13 mouse cellular contexts compared by ENCODE assay signal in genomic region chr13:12001891-12002294, GRCm38 (mm10).
DNase-seq lines count a peak whose midpoint lies in the region; ATAC-seq and TF ChIP-seq lines count a peak whose summit lies in the region.
"Had no signal": no experiment of that assay in that cellular context is flagged by ENCODE, and none has a peak within 500 bp of the region (broad histone marks: within the 10 kb centered on the region; RNA-seq: fewer than 3 reads in every experiment).

No protein-coding gene starts in this region.

- no peak for TF ChIP-seq EP300 in liver, postnatal 0 days (IDR thresholded peaks at IDR 0.05; ENCODE audit: low read depth)

- H3K27me3 ChIP-seq in liver, postnatal 0 days (ENCODE audit: insufficient read depth, low read length) = no peaks in the 10 kb centered on the region
- H3K27me3 ChIP-seq: embryonic facial prominence, embryonic 12.5 days; liver, embryonic 15.5 days; midbrain, embryonic 12.5 days had no signal

- no peak for ATAC-seq in liver, postnatal 0 days

- intact Hi-C loops in left cerebral cortex, postnatal 14 days (cut with DNase I) = no loop called here
- intact Hi-C loops in left cerebral cortex, postnatal 10 days (cut with DNase I) = no loop called here
- intact Hi-C loops in left cerebral cortex, postnatal 36 days (cut with DNase I) = no loop called here

- no peaks in the 10 kb centered on the region for H3K36me3 ChIP-seq in liver, postnatal 0 days (replicated peaks; ENCODE audit: insufficient read depth, low read length)
- H3K36me3 ChIP-seq: embryonic facial prominence, embryonic 12.5 days; liver, embryonic 15.5 days; midbrain, embryonic 12.5 days had no signal

- 62% methylated on average over 3 of the region's 3 CpGs for WGBS in liver, postnatal 0 days (ENCODE audit: insufficient replicate concordance)

- no peak overlapping the region for H3K4me3 ChIP-seq in liver, postnatal 0 days (ENCODE audit: low read depth, low read length)
- H3K4me3 ChIP-seq: embryonic facial prominence, embryonic 12.5 days; liver, embryonic 15.5 days; midbrain, embryonic 12.5 days had no signal

- H3K9me3 ChIP-seq in liver, postnatal 0 days (ENCODE audit: low read length) = no peaks in the 10 kb centered on the region
- H3K9me3 ChIP-seq: embryonic facial prominence, embryonic 12.5 days; liver, embryonic 15.5 days; midbrain, embryonic 12.5 days had no signal

- H3K4me2 ChIP-seq in liver, postnatal 0 days (ENCODE audit: low read depth, low read length) = no peak overlapping the region
- H3K4me2 ChIP-seq: embryonic facial prominence, embryonic 12.5 days; liver, embryonic 15.5 days; midbrain, embryonic 12.5 days had no signal

- H3K9ac ChIP-seq in liver, postnatal 0 days (replicated peaks) = no peak overlapping the region
- H3K9ac ChIP-seq: embryonic facial prominence, embryonic 12.5 days; liver, embryonic 15.5 days; midbrain, embryonic 12.5 days had no signal

- TF ChIP-seq CTCF in liver, postnatal 0 days (IDR thresholded peaks at IDR 0.05; ENCODE audit: low read depth) = no peak

- H3K27ac ChIP-seq in liver, postnatal 0 days (ENCODE audit: low read depth) = no peak overlapping the region
- H3K27ac ChIP-seq: embryonic facial prominence, embryonic 12.5 days; liver, embryonic 15.5 days; midbrain, embryonic 12.5 days had no signal

- peak; percentile 39 to 44 for DNase-seq in cerebellum, adult 18-20 months
- DNase-seq in cerebellum, adult 8-10 months = no peak
- peak; percentile 13 to 15 for DNase-seq in left cerebral cortex, postnatal 14 days (ENCODE audit: low spot score in 2 of 2)
- no peak for DNase-seq in left cerebral cortex, postnatal 10 days (ENCODE audit: extremely low spot score in 1 of 2, low spot score in 2 of 2)
- DNase-seq in cerebellum, postnatal 10 days = peak; percentile 48 to 68
- DNase-seq in left cerebral cortex, postnatal 36 days (ENCODE audit: low spot score in 2 of 2) = peak; percentile 32 to 51
- DNase-seq in thymus, postnatal 14 days = no peak
- DNase-seq in liver, postnatal 0 days = no peak
- DNase-seq: B cell, adult 2 months; kidney, adult 18-20 months had no signal

- H3K4me1 ChIP-seq in liver, postnatal 0 days (ENCODE audit: insufficient read depth) = no peaks in the 10 kb centered on the region
- H3K4me1 ChIP-seq: liver, embryonic 15.5 days; midbrain, embryonic 12.5 days had no signal

Comparison
In these comparisons a context has a peak if more than half of its experiments do, and no peak if none do; other contexts are left out.
1. DNase-seq: peak in cerebellum, adult 18-20 months (2 of 2), left cerebral cortex, postnatal 14 days (2 of 2), cerebellum, postnatal 10 days (2 of 2) and left cerebral cortex, postnatal 36 days (2 of 2); none in cerebellum, adult 8-10 months (single experiment), left cerebral cortex, postnatal 10 days (0 of 2), thymus, postnatal 14 days (single experiment) and liver, postnatal 0 days (single experiment).